Mouse (Mus musculus) olfactory bulb, adult 2 months (tissue): ENCODE data around the gene Nfkbia.

Experiments
- CTCF ChIP-seq: fragments of 200-500 bp; IDR thresholded peaks from 2 replicates; pipeline ENCODE4 v1.5.1; 2012; ENCODE audit warnings: low read depth, mild to moderate bottlenecking, low read length, moderate library complexity; ENCODE audit not compliant: insufficient read depth
- POLR2A ChIP-seq: fragments of 200-500 bp; IDR thresholded peaks from 2 replicates; pipeline ENCODE4 v1.6.1; 2012; ENCODE audit warnings: mild to moderate bottlenecking, low read depth, low read length, moderate library complexity; ENCODE audit not compliant: insufficient read depth

DNA sequence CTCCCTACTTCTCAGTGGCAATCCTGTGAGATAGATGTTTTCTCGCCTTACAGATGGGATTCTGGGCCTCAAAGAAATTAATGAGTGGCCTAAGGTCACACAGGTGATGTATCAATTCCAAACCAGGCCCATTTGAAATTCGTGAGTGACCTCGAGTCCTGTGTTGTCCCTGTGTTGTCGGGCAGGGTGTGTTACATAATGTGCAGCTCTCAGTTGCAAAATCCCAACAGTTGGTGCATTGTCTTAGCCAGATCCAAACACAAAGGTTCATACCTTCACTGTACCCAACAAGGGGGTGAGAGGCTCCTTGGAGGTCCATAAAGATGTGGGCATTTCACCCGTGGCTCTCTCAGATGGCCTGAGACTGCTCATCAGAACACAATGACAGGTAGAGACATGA lies 52.0 kb downstream of the Nfkbia start:
- TF ChIP-seq CTCF (no peak), POLR2A (no peak)
